Mouse (Mus musculus): ENCODE measurements around the gene Kif2c. TPM values are rescaled to one million over a fixed set of nuclear protein-coding genes. Genes with fewer than 3 reads are reported as not detected.

Gene Kif2c
- polyA plus RNA-seq, 1 experiment from 2014 or later, result 55.0 TPM

GRCm38 (mm10) chr4:117149291-117150211 is 32.9 kb downstream of the Kif2c start:
- no peak overlapping the region for H3K27ac ChIP-seq (ENCODE audit: low read length)
- H3K4me3 ChIP-seq (ENCODE audit: low read depth, low read length), result no peak overlapping the region
- no peak overlapping the region for H3K4me2 ChIP-seq (replicated peaks; ENCODE audit: low read depth, low read length)
- no peak for ATAC-seq (ENCODE audit: insufficient number of reproducible peaks, insufficient read depth, low FRiP score, low read depth)
- 69% methylated on average over 6 of the region's 6 CpGs for WGBS
- peaks cover 14% of the 10 kb centered on the region; the same call in 1 of the 2 replicates for H3K4me1 ChIP-seq (ENCODE audit: control insufficient read depth, insufficient read depth, low read length)
- H3K9me3 ChIP-seq (ENCODE audit: control insufficient read depth, low read depth, low read length), result no peaks in the 10 kb centered on the region
- peaks cover 46% of the 10 kb centered on the region for H3K36me3 ChIP-seq (ENCODE audit: control insufficient read depth, insufficient read depth, low read length)
- H3K27me3 ChIP-seq (ENCODE audit: control insufficient read depth, insufficient read depth, low read length), result no peaks in the 10 kb centered on the region
- H3K9ac ChIP-seq (replicated peaks; ENCODE audit: low read depth, low read length), result no peak overlapping the region

- Histone ChIP-seq H3K9me3 (ENCODE audit: control insufficient read depth, low read depth, low read length) (no peaks in the 10 kb centered on the region), H3K9ac (replicated peaks; ENCODE audit: low read depth, low read length) (no peak overlapping the region), H3K27me3 (ENCODE audit: control insufficient read depth, insufficient read depth, low read length) (no peaks in the 10 kb centered on the region), H3K27ac (ENCODE audit: low read length) (no peak overlapping the region), H3K4me2 (replicated peaks; ENCODE audit: low read depth, low read length) (no peak overlapping the region), H3K4me1 (ENCODE audit: control insufficient read depth, insufficient read depth, low read length) (peaks cover 11% of the 10 kb centered on the region; the same call in 1 of the 2 replicates), H3K36me3 (ENCODE audit: control insufficient read depth, insufficient read depth, low read length) (peaks cover 41% of the 10 kb centered on the region), H3K4me3 (ENCODE audit: low read depth, low read length) (no peak overlapping the region)
- 70% methylated on average over 24 of the region's 24 CpGs for WGBS
- ATAC-seq (ENCODE audit: insufficient number of reproducible peaks, insufficient read depth, low FRiP score, low read depth), result no peak
Observed at GRCm38 (mm10) chr4:117148815-117149214, 33.6 kb downstream of the Kif2c start.

- Histone ChIP-seq H3K9me3 (ENCODE audit: control insufficient read depth, low read depth, low read length) (no peaks in the 10 kb centered on the region), H3K4me1 (ENCODE audit: control insufficient read depth, insufficient read depth, low read length) (peaks cover 6% of the 10 kb centered on the region; the same call in 1 of the 2 replicates), H3K9ac (replicated peaks; ENCODE audit: low read depth, low read length) (no peak overlapping the region), H3K4me2 (replicated peaks; ENCODE audit: low read depth, low read length) (no peak overlapping the region), H3K27me3 (ENCODE audit: control insufficient read depth, insufficient read depth, low read length) (no peaks in the 10 kb centered on the region), H3K27ac (ENCODE audit: low read length) (no peak overlapping the region), H3K36me3 (ENCODE audit: control insufficient read depth, insufficient read depth, low read length) (peaks cover 35% of the 10 kb centered on the region), H3K4me3 (ENCODE audit: low read depth, low read length) (no peak overlapping the region)
- 71% methylated on average over 18 of the region's 18 CpGs for WGBS
- no peak for ATAC-seq (ENCODE audit: insufficient number of reproducible peaks, insufficient read depth, low FRiP score, low read depth)
Observed at GRCm38 (mm10) chr4:117148047-117148713, 34.3 kb downstream of the Kif2c start.

- WGBS, result 32% methylated on average over 15 of the region's 15 CpGs
- no peak overlapping the region for H3K27ac ChIP-seq (ENCODE audit: low read length)
- H3K4me3 ChIP-seq (ENCODE audit: low read depth, low read length), result no peak overlapping the region
Observed at GRCm38 (mm10) chr4:117146176-117146575, 36.3 kb downstream of the Kif2c start.

GRCm38 (mm10) chr4:117145248-117145647 is 37.2 kb downstream of the Kif2c start:
- Histone ChIP-seq H3K9ac (replicated peaks; ENCODE audit: low read depth, low read length) (no peak overlapping the region), H3K9me3 (ENCODE audit: control insufficient read depth, low read depth, low read length) (no peaks in the 10 kb centered on the region), H3K4me3 (ENCODE audit: low read depth, low read length) (no peak overlapping the region), H3K36me3 (ENCODE audit: control insufficient read depth, insufficient read depth, low read length) (peaks cover 9% of the 10 kb centered on the region), H3K4me2 (replicated peaks; ENCODE audit: low read depth, low read length) (no peak overlapping the region), H3K4me1 (ENCODE audit: control insufficient read depth, insufficient read depth, low read length) (no peaks in the 10 kb centered on the region), H3K27me3 (ENCODE audit: control insufficient read depth, insufficient read depth, low read length) (no peaks in the 10 kb centered on the region), H3K27ac (ENCODE audit: low read length) (no peak overlapping the region)
- 90% methylated on average over 13 of the region's 13 CpGs for WGBS
- no peak for ATAC-seq (ENCODE audit: insufficient number of reproducible peaks, insufficient read depth, low FRiP score, low read depth)

More at GRCm38 (mm10) chr4:117146176-117146575, 36.3 kb downstream of the Kif2c start:
- Histone ChIP-seq H3K4me1 (ENCODE audit: control insufficient read depth, insufficient read depth, low read length) (no peaks in the 10 kb centered on the region), H3K9me3 (ENCODE audit: control insufficient read depth, low read depth, low read length) (no peaks in the 10 kb centered on the region), H3K9ac (replicated peaks; ENCODE audit: low read depth, low read length) (no peak overlapping the region), H3K4me2 (replicated peaks; ENCODE audit: low read depth, low read length) (no peak overlapping the region), H3K36me3 (ENCODE audit: control insufficient read depth, insufficient read depth, low read length) (peaks cover 17% of the 10 kb centered on the region), H3K27me3 (ENCODE audit: control insufficient read depth, insufficient read depth, low read length) (no peaks in the 10 kb centered on the region)
- ATAC-seq (ENCODE audit: insufficient number of reproducible peaks, insufficient read depth, low FRiP score, low read depth), result no peak

- no peak for ATAC-seq (ENCODE audit: insufficient number of reproducible peaks, insufficient read depth, low FRiP score, low read depth)
- no peak overlapping the region for H3K4me3 ChIP-seq (ENCODE audit: low read depth, low read length)
- H3K9ac ChIP-seq (replicated peaks; ENCODE audit: low read depth, low read length), result no peak overlapping the region
- no peak overlapping the region for H3K4me2 ChIP-seq (replicated peaks; ENCODE audit: low read depth, low read length)
- H3K9me3 ChIP-seq (ENCODE audit: control insufficient read depth, low read depth, low read length), result no peaks in the 10 kb centered on the region
- no peaks in the 10 kb centered on the region for H3K4me1 ChIP-seq (ENCODE audit: control insufficient read depth, insufficient read depth, low read length)
- H3K27ac ChIP-seq (ENCODE audit: low read length), result no peak overlapping the region
- WGBS, result 48% methylated on average over 7 of the region's 7 CpGs
- H3K27me3 ChIP-seq (ENCODE audit: control insufficient read depth, insufficient read depth, low read length), result no peaks in the 10 kb centered on the region
- no peaks in the 10 kb centered on the region for H3K36me3 ChIP-seq (ENCODE audit: control insufficient read depth, insufficient read depth, low read length)
Observed at GRCm38 (mm10) chr4:117143023-117143422, 39.4 kb downstream of the Kif2c start.

GRCm38 (mm10) chr4:117140613-117141012 is 41.8 kb downstream of the Kif2c start:
- Histone ChIP-seq H3K27ac (ENCODE audit: low read length) (no peak overlapping the region), H3K4me3 (ENCODE audit: low read depth, low read length) (no peak overlapping the region), H3K4me2 (replicated peaks; ENCODE audit: low read depth, low read length) (no peak overlapping the region), H3K9me3 (ENCODE audit: control insufficient read depth, low read depth, low read length) (no peaks in the 10 kb centered on the region), H3K9ac (replicated peaks; ENCODE audit: low read depth, low read length) (no peak overlapping the region), H3K36me3 (ENCODE audit: control insufficient read depth, insufficient read depth, low read length) (no peaks in the 10 kb centered on the region), H3K27me3 (ENCODE audit: control insufficient read depth, insufficient read depth, low read length) (no peaks in the 10 kb centered on the region), H3K4me1 (ENCODE audit: control insufficient read depth, insufficient read depth, low read length) (no peaks in the 10 kb centered on the region)
- 35% methylated on average over 4 of the region's 4 CpGs for WGBS
- ATAC-seq (ENCODE audit: insufficient number of reproducible peaks, insufficient read depth, low FRiP score, low read depth), result no peak

- Histone ChIP-seq H3K36me3 (ENCODE audit: control insufficient read depth, insufficient read depth, low read length) (no peaks in the 10 kb centered on the region), H3K9me3 (ENCODE audit: control insufficient read depth, low read depth, low read length) (no peaks in the 10 kb centered on the region), H3K4me1 (ENCODE audit: control insufficient read depth, insufficient read depth, low read length) (no peaks in the 10 kb centered on the region), H3K4me2 (replicated peaks; ENCODE audit: low read depth, low read length) (no peak overlapping the region), H3K27ac (ENCODE audit: low read length) (no peak overlapping the region), H3K27me3 (ENCODE audit: control insufficient read depth, insufficient read depth, low read length) (no peaks in the 10 kb centered on the region), H3K9ac (replicated peaks; ENCODE audit: low read depth, low read length) (no peak overlapping the region), H3K4me3 (ENCODE audit: low read depth, low read length) (no peak overlapping the region)
- ATAC-seq (ENCODE audit: insufficient number of reproducible peaks, insufficient read depth, low FRiP score, low read depth), result no peak
- WGBS, result 7% methylated on average over 2 of the region's 2 CpGs
Observed at GRCm38 (mm10) chr4:117139217-117139612, 43.2 kb downstream of the Kif2c start.
